Mouse (Mus musculus) bone marrow, adult 2 months (tissue): ENCODE results near the gene Mtfp1.

Experiments used
- CTCF ChIP-seq: fragments of 200-500 bp; IDR thresholded peaks from 2 replicates; pipeline ENCODE4 v1.5.1; 2011; ENCODE audit warnings: low read length, control low read depth; ENCODE audit not compliant: control insufficient read depth, insufficient read depth
- POLR2A ChIP-seq: fragments of 200-500 bp; IDR thresholded peaks from 2 replicates; pipeline ENCODE4 v1.6.1; 2011; ENCODE audit warnings: low read depth, mild to moderate bottlenecking, control low read depth, low read length, borderline replicate concordance; ENCODE audit not compliant: control insufficient read depth

DNA sequence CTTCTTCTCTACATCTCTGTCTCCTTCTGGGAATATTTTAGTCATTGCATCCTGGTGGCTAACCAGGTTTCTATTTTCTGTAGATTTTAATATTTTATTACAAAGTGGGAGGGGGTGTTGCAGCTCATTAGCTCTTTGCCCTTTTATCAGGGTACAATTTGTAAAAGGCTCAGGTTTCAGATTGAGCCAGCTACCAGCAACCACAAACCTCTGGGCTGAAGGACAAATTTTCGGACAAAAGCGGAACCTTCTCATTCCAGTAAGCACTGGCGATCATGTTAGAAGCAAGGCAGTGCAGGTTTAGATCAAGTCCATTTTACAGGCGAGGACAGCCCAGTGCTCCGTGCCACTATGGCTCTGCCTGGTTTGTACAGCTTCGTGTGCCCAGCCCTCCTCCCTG lies 39.2 kb upstream of the Mtfp1 start:
- TF ChIP-seq CTCF (no peak), POLR2A (no peak)
